9 mouse cellular contexts compared by ENCODE assay signal in genomic region chr3:107101787-107102651, GRCm38 (mm10). TPM values are rescaled to one million over a fixed set of nuclear protein-coding genes. Genes with fewer than 3 reads are reported as not detected.
A peak's percentile ranks its signal among the peaks of the same experiment; 100 is the strongest.
DNase-seq lines count a peak whose midpoint lies in the region; ATAC-seq and TF ChIP-seq lines count a peak whose summit lies in the region.
"Had no signal": no experiment of that assay in that cellular context is flagged by ENCODE, and none has a peak within 500 bp of the region (broad histone marks: within the 10 kb centered on the region; RNA-seq: fewer than 3 reads in every experiment).

No protein-coding gene starts in this region.

- H3K4me1 ChIP-seq in kidney, postnatal 0 days (replicated peaks; ENCODE audit: insufficient read depth, low read length): peaks cover 4% of the 10 kb centered on the region; the same call in 1 of the 2 replicates
- peaks cover 46% of the 10 kb centered on the region for H3K4me1 ChIP-seq in hindbrain, postnatal 0 days (ENCODE audit: insufficient read depth, low read length)
- H3K4me1 ChIP-seq in limb, embryonic 15.5 days: peaks cover 19% of the 10 kb centered on the region
- peaks cover 44% of the 10 kb centered on the region for H3K4me1 ChIP-seq in neural tube, embryonic 13.5 days (replicated peaks)

- no peaks in the 10 kb centered on the region for H3K36me3 ChIP-seq in kidney, postnatal 0 days (ENCODE audit: insufficient read depth, low read length)
- H3K36me3 ChIP-seq in hindbrain, postnatal 0 days (ENCODE audit: insufficient read depth, low read length): 0 out of 2 replicates have a peak, but pooled peaks cover 4% of the 10 kb centered on the region
- H3K36me3 ChIP-seq in limb, embryonic 15.5 days: no peaks in the 10 kb centered on the region
- H3K36me3 ChIP-seq in neural tube, embryonic 13.5 days: 0 out of 2 replicates have a peak, but pooled peaks cover 10% of the 10 kb centered on the region

- no peaks in the 10 kb centered on the region for H3K9me3 ChIP-seq in kidney, postnatal 0 days (replicated peaks; ENCODE audit: low read length)
- H3K9me3 ChIP-seq in hindbrain, postnatal 0 days (ENCODE audit: low read length): no peaks in the 10 kb centered on the region
- no peaks in the 10 kb centered on the region for H3K9me3 ChIP-seq in limb, embryonic 15.5 days
- H3K9me3 ChIP-seq in neural tube, embryonic 13.5 days: no peaks in the 10 kb centered on the region

- peak; percentile 61 for ATAC-seq in kidney, postnatal 0 days (replicated peaks; ENCODE audit: low FRiP score, low read depth)
- peak; percentile 89 for ATAC-seq in hindbrain, postnatal 0 days
- ATAC-seq in limb, embryonic 15.5 days (ENCODE audit: insufficient number of reproducible peaks, low FRiP score, low TSS enrichment, low read depth): 0 out of 2 replicates have a peak, but pooled peaks have one; percentile 13
- peak; percentile 90 for ATAC-seq in neural tube, embryonic 13.5 days (ENCODE audit: low read depth)

- DNase-seq in kidney, postnatal 0 days (ENCODE audit: low spot score): no peak
- DNase-seq in kidney, adult 9 months: no peak
- peak; percentile 76 to 81 for DNase-seq in cerebellum, postnatal 10 days
- peak; percentile 46 to 55 for DNase-seq in frontal cortex, postnatal 14 days (ENCODE audit: low spot score in 2 of 2)
- DNase-seq in hindbrain, postnatal 0 days (ENCODE audit: low spot score): peak; percentile 76
- DNase-seq in urinary bladder, postnatal 36 days (ENCODE audit: low spot score in 2 of 2): no peak

- WGBS in kidney, postnatal 0 days: 0% methylated on average over 52 of the region's 53 CpGs
- under 1% methylated on average over 50 of the region's 53 CpGs for WGBS in hindbrain, postnatal 0 days
- WGBS in limb, embryonic 15.5 days: 0% methylated on average over 53 of the region's 53 CpGs
- under 1% methylated on average over 52 of the region's 53 CpGs for WGBS in neural tube, embryonic 13.5 days

- H3K27me3 ChIP-seq in kidney, postnatal 0 days (ENCODE audit: insufficient read depth, low read length): peaks cover 23% of the 10 kb centered on the region
- H3K27me3 ChIP-seq in hindbrain, postnatal 0 days (ENCODE audit: insufficient read depth, low read length): no peaks in the 10 kb centered on the region
- H3K27me3 ChIP-seq in limb, embryonic 15.5 days: peaks cover 81% of the 10 kb centered on the region
- peaks cover 35% of the 10 kb centered on the region for H3K27me3 ChIP-seq in neural tube, embryonic 13.5 days

- H3K27ac ChIP-seq in kidney, postnatal 0 days: no peak overlapping the region
- H3K27ac ChIP-seq in hindbrain, postnatal 0 days: peak overlapping the region; percentile 94
- H3K27ac ChIP-seq in limb, embryonic 15.5 days: no peak overlapping the region
- peak overlapping the region; percentile 90 for H3K27ac ChIP-seq in neural tube, embryonic 13.5 days (replicated peaks)
- H3K27ac ChIP-seq: liver, embryonic 14.5 days had no signal

- peak overlapping the region; percentile 46 for H3K4me3 ChIP-seq in kidney, postnatal 0 days (replicated peaks; ENCODE audit: low read depth, low read length)
- peak overlapping the region; percentile 78 for H3K4me3 ChIP-seq in hindbrain, postnatal 0 days (ENCODE audit: low read length)
- H3K4me3 ChIP-seq in limb, embryonic 15.5 days: peak overlapping the region; percentile 50
- H3K4me3 ChIP-seq in neural tube, embryonic 13.5 days: peak overlapping the region; percentile 70

- 0 out of 2 replicates have a peak overlapping the region, but pooled peaks have one; percentile 49 for H3K9ac ChIP-seq in kidney, postnatal 0 days (ENCODE audit: low read depth, low read length)
- peak overlapping the region; percentile 81 for H3K9ac ChIP-seq in hindbrain, postnatal 0 days (replicated peaks; ENCODE audit: low read length)
- peak overlapping the region; percentile 39 for H3K9ac ChIP-seq in limb, embryonic 15.5 days
- peak overlapping the region; percentile 86 for H3K9ac ChIP-seq in neural tube, embryonic 13.5 days
- H3K9ac ChIP-seq: liver, embryonic 14.5 days had no signal

- H3K4me2 ChIP-seq in kidney, postnatal 0 days (ENCODE audit: low read length): peak overlapping the region; percentile 85
- H3K4me2 ChIP-seq in hindbrain, postnatal 0 days (ENCODE audit: low read depth, low read length): peak overlapping the region; percentile 84
- peak overlapping the region; percentile 97 for H3K4me2 ChIP-seq in limb, embryonic 15.5 days
- H3K4me2 ChIP-seq in neural tube, embryonic 13.5 days: peak overlapping the region; percentile 89

- no peak for TF ChIP-seq CTCF in kidney, postnatal 0 days (IDR thresholded peaks at IDR 0.05; ENCODE audit: low read depth)
- peak; percentile 51 for TF ChIP-seq CTCF in hindbrain, postnatal 0 days (IDR thresholded peaks at IDR 0.05; ENCODE audit: low read depth)

RNA-seq across cellular contexts. Expression of gene Kcna2, which starts 1.1 kb away (rescaled TPM):
- 0.03 and 0.06 TPM in 2 replicates for polyA plus RNA-seq in kidney, postnatal 0 days (2015; fragmentation: Nextera tagmentation; extraction: Ambion mirVana)
- 15.5 and 17.2 TPM in 2 replicates for total RNA-seq in hindbrain, postnatal 0 days (2014; rRNA removed)
- 1.8 and 2.1 TPM in 2 replicates for polyA plus RNA-seq in hindbrain, postnatal 0 days (2015; fragmentation: Nextera tagmentation; extraction: Ambion mirVana)
- 0.14 and 0.22 TPM in 2 replicates for polyA plus RNA-seq in limb, embryonic 15.5 days (2015; fragmentation: Nextera tagmentation; extraction: Ambion mirVana)
- 1.5 and 1.9 TPM in 2 replicates for polyA plus RNA-seq in neural tube, embryonic 13.5 days (2015; fragmentation: Nextera tagmentation; extraction: Ambion mirVana)

Comparison
In these comparisons a context has a peak if more than half of its experiments do, and no peak if none do; other contexts are left out.
1. ATAC-seq: peak in every context shown above with its lines; median percentile 90 in neural tube, embryonic 13.5 days; 89 in hindbrain, postnatal 0 days; 61 in kidney, postnatal 0 days; 13 in limb, embryonic 15.5 days.
2. DNase-seq: peak in cerebellum, postnatal 10 days (2 of 2), frontal cortex, postnatal 14 days (2 of 2) and hindbrain, postnatal 0 days (single experiment); none in kidney, postnatal 0 days (single experiment), kidney, adult 9 months (single experiment) and urinary bladder, postnatal 36 days (0 of 2).
3. H3K27ac ChIP-seq: peak in hindbrain, postnatal 0 days (single experiment) and neural tube, embryonic 13.5 days (single experiment); none in kidney, postnatal 0 days (single experiment) and limb, embryonic 15.5 days (single experiment).
4. Peak in every context shown above with its lines, with median percentiles within 50 percentile points of each other: H3K4me2 ChIP-seq, H3K4me3 ChIP-seq and H3K9ac ChIP-seq.